Mouse (Mus musculus) MEL-GATA-1-ER (cell line): ENCODE measurements around the gene Eif2ak3.

Experiments used
- DNase-seq: peaks from one replicate; pipeline ENCODE4 v3.0.0-alpha.2; 2012; ENCODE audit warnings: low read depth; ENCODE audit errors: extremely low read depth

The Eif2ak3 gene

GRCm38 (mm10) chr6:70830552-70830951 is 13.8 kb upstream of the Eif2ak3 start:
- DNase-seq = no peak

GRCm38 (mm10) chr6:70831179-70831839 is 13.0 kb upstream of the Eif2ak3 start:
- no peak for DNase-seq

GRCm38 (mm10) chr6:70837297-70837696 is 7.0 kb upstream of the Eif2ak3 start:
- DNase-seq = no peak

- DNase-seq = no peak
Measured at GRCm38 (mm10) chr6:70838532-70838931, 5.8 kb upstream of the Eif2ak3 start.

GRCm38 (mm10) chr6:70840281-70840680 is 4.0 kb upstream of the Eif2ak3 start:
- no peak for DNase-seq

GRCm38 (mm10) chr6:70842991-70843390 is 1.3 kb upstream of the Eif2ak3 start:
- no peak for DNase-seq

- DNase-seq = no peak
Measured at GRCm38 (mm10) chr6:70844896-70845646, 756 bp downstream of the Eif2ak3 start.

- DNase-seq = no peak
Measured at GRCm38 (mm10) chr6:70847386-70847785, 3.1 kb downstream of the Eif2ak3 start.

- no peak for DNase-seq
Measured at GRCm38 (mm10) chr6:70853371-70853770, 9.1 kb downstream of the Eif2ak3 start.

GRCm38 (mm10) chr6:70855529-70856309 is 11.4 kb downstream of the Eif2ak3 start:
- DNase-seq = no peak

- no peak for DNase-seq
Measured at GRCm38 (mm10) chr6:70862726-70863125, 18.4 kb downstream of the Eif2ak3 start.

- no peak for DNase-seq
Measured at GRCm38 (mm10) chr6:70864285-70864684, 20.0 kb downstream of the Eif2ak3 start.

- DNase-seq = no peak
Measured at GRCm38 (mm10) chr6:70866761-70867160, 22.4 kb downstream of the Eif2ak3 start.

- no peak for DNase-seq
Measured at GRCm38 (mm10) chr6:70867297-70867696, 23.0 kb downstream of the Eif2ak3 start.

GRCm38 (mm10) chr6:70871511-70871980 is 27.2 kb downstream of the Eif2ak3 start:
- no peak for DNase-seq

- DNase-seq = no peak
Measured at GRCm38 (mm10) chr6:70872128-70872527, 27.8 kb downstream of the Eif2ak3 start.

GRCm38 (mm10) chr6:70872570-70872969 is 28.3 kb downstream of the Eif2ak3 start:
- DNase-seq = no peak

GRCm38 (mm10) chr6:70874035-70874775 is 29.9 kb downstream of the Eif2ak3 start:
- DNase-seq = no peak

- no peak for DNase-seq
Measured at GRCm38 (mm10) chr6:70875017-70875416, 30.7 kb downstream of the Eif2ak3 start.

- peak; percentile 35 for DNase-seq
Measured at GRCm38 (mm10) chr6:70880714-70881304, 36.5 kb downstream of the Eif2ak3 start.

GRCm38 (mm10) chr6:70887993-70888392 is 43.7 kb downstream of the Eif2ak3 start:
- no peak for DNase-seq
